Mouse (Mus musculus) limb, embryonic 11.5 days (tissue): ENCODE results near the gene Nfkbiz. TPM values are rescaled to one million over a fixed set of nuclear protein-coding genes. Genes with fewer than 3 reads are reported as not detected.
"Not testable (repeated sequence)": the region's sequence is repeated elsewhere in the genome, so short reads cannot be mapped to it uniquely, and the experiment has no call there.

Experiments
- ATAC-seq: fragments of 200-750 bp; cut with Nextera tagmentation; 2 replicates; pipeline ENCODE4 v1.8.0; 2017; ENCODE audit warnings: low read depth; ENCODE audit not compliant: insufficient number of reproducible peaks, low FRiP score, low TSS enrichment
- DNase-seq: peaks from one replicate; pipeline ENCODE4 v3.0.0-alpha.2; 2015; ENCODE audit warnings: low spot score
- H3K27ac ChIP-seq: fragments of 300-500 bp; sonication (generic); replicated peaks from 2 replicates; pipeline ENCODE4 v1.5.1; 2014; ENCODE audit warnings: low read depth, mild to moderate bottlenecking, low read length
- H3K27me3 ChIP-seq: fragments of 300-500 bp; sonication (generic); 2 replicates; pipeline ENCODE4 v1.6.1; 2014; ENCODE audit warnings: mild to moderate bottlenecking, low read length, mixed read lengths; ENCODE audit not compliant: control insufficient read depth, insufficient read depth
- H3K36me3 ChIP-seq: fragments of 300-500 bp; sonication (generic); 2 replicates; pipeline ENCODE4 v1.6.1; 2014; ENCODE audit warnings: mild to moderate bottlenecking, low read length, moderate library complexity, mixed read lengths; ENCODE audit not compliant: control insufficient read depth, insufficient read depth
- H3K4me1 ChIP-seq: fragments of 300-500 bp; sonication (generic); 2 replicates; pipeline ENCODE4 v1.6.1; 2014; ENCODE audit warnings: low read length, mixed read lengths; ENCODE audit not compliant: control insufficient read depth, insufficient read depth
- H3K4me2 ChIP-seq: fragments of 300-500 bp; sonication (generic); 2 replicates; pipeline ENCODE4 v1.6.1; 2014; ENCODE audit warnings: low read depth, mild to moderate bottlenecking, moderate library complexity; ENCODE audit not compliant: severe bottlenecking
- H3K4me3 ChIP-seq: fragments of 300-500 bp; sonication (generic); 2 replicates; pipeline ENCODE4 v1.5.1; 2014; ENCODE audit warnings: low read depth, low read length
- H3K9ac ChIP-seq: fragments of 300-500 bp; sonication (generic); 2 replicates; pipeline ENCODE4 v1.6.1; 2014; ENCODE audit warnings: mild to moderate bottlenecking, low read length
- H3K9me3 ChIP-seq: fragments of 300-500 bp; sonication (generic); 2 replicates; pipeline ENCODE4 v1.6.1; 2016; ENCODE audit warnings: low read length; ENCODE audit not compliant: control insufficient read depth
- WGBS: fragments of 180-500 bp; shearing (Covaris S2); extraction: QIAGEN DNeasy Blood & Tissue Kit; methylation state at CpG from one replicate; pipeline ENCODE4 v1.1.7; 2014; 5-methylcytosine and 5-hydroxymethylcytosine counted together
- polyA plus RNA-seq: library from polyadenylated mRNA; unstranded; fragments of >200 nt; fragmentation: Nextera tagmentation; extraction: Ambion mirVana; gene quantifications from 2 replicates; pipeline ENCODE4 v1.2.1, GENCODE M21; 2014

The Nfkbiz gene
- polyA plus RNA-seq, result 4.1 and 4.4 TPM in 2 replicates

DNA sequence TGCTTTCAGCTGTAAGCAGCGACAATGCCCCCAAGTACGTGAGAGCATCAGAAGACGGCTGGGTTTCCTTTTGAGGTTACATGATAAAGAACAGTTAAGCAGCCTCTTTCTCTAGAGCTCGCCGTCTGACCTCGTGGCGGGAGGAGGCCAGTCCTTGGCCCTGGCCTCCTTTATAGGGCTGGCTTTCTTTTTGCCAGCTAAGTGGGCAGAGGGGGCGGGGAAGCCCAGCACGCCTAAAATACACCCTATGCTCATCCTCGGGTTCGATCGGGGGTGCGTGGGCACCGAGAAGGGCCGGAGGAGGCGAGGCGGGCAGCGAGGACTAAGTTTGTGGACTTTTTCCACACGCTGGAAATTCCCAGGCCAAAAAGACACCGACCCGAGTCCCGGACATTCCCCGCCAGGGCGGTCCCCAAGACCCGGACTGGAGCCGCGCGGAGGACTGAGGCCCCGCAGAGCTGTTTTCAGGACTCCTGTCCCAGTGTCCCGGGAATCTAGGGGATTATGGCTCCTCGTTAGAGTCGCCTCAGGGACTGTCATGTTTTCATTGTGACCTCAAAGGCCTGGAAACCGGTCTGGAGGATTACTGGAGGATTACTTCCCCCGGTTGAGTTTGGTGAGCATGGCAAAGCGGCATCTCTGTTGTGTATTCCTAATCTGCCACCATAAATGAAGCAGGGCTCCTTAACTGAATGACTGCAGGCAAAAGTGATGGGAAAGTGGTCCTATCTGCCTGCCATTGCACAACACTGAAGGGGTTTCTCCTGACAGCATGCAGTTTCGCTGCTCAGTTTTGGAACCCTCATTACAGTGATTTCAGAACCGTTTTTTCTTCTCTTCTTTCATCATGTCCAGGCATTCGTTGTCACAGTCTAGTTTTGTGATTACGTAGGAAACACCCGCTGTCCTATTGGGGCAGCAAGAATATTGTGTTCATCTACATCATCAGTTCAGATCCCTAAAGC, at the start of gene Nfkbiz:
Gene Nfkbiz (minus strand): TSS at position 390 of the 965 bp plus-strand sequence.
- Histone ChIP-seq H3K27me3 (no peaks in the 10 kb centered on the region), H3K9me3 (no peaks in the 10 kb centered on the region), H3K27ac (0 out of 2 replicates have a peak within 1 kb of the TSS, but pooled peaks have one; percentile 47), H3K4me2 (peak within 1 kb of the TSS; percentile 56), H3K4me1 (no peaks in the 10 kb centered on the region), H3K9ac (peak within 1 kb of the TSS; percentile 85), H3K4me3 (peak within 1 kb of the TSS; percentile 61), H3K36me3 (no peaks in the 10 kb centered on the region)
- peak; percentile 91 for ATAC-seq
- WGBS, result under 1% methylated on average over 40 of the region's 40 CpGs
- peak; percentile 89 for DNase-seq

DNA sequence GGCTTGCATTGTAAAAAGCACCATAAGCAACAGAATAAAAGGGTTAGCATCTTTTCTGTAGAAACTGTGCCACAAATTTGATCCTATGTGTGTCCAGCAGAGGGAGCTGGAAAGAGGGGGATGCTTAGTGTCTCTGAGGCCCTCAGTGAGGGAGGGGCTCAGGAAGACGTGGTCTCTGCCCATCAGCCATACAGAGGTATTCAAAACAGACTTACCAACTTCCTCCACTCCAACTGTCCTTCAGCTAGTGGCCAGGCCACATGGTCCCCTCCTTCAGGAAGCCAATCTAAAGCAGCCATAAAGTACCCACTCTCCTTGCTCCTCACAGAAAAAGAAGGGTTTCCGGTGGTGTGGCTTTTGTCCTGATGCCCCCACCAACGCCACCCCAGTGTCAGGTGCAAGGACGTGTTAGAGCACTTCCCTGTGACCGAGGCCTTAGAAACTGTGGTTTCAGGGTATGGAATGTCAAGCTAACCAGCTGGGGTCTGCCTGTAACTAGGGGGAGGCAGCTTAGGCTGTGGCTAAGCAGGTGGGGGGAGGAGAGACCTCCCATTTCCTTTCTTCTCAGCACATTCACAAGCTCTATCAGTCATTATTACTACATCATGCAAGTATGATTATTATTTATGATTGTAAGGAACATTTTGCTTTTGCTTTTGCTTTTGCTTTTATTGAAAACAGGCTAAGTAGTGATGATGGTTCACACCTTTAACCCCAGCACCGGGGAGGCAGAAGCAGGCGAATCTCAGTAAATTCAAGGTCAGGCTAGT, 49.3 kb upstream of the Nfkbiz start:
- Histone ChIP-seq H3K27ac (no peak overlapping the region), H3K9ac (no peak overlapping the region), H3K4me2 (no peak overlapping the region), H3K36me3 (peaks cover 2% of the 10 kb centered on the region; the same call in 1 of the 2 replicates), H3K4me1 (no peaks in the 10 kb centered on the region), H3K4me3 (no peak overlapping the region), H3K27me3 (no peaks in the 10 kb centered on the region), H3K9me3 (no peaks in the 10 kb centered on the region)
- ATAC-seq (no peak), DNase-seq (no peak)
- 63% methylated on average over 7 of the region's 7 CpGs for WGBS

DNA sequence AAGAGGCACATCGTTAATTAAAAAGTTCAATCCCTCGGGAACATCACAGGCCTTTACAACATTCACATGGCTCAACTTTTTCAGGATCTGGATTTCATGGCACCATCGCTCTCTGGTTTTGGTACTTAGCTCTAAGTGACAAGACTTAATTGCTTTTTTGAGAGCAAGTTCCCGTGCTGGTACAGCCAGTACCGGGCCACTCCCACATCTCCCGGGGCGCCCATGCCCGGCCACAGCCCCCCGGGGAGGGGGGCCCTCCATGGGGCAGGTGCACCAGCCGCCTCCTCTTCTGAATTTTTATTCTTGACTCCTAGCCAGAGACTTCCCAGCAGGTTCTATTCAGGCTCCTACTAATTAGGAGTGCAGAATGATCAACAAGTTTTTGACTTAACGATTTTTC, 45.5 kb upstream of the Nfkbiz start:
- WGBS, result 82% methylated on average over 11 of the region's 11 CpGs
- DNase-seq (no peak), ATAC-seq (no peak)
- H3K4me2 ChIP-seq, result no peak overlapping the region
- H3K27ac ChIP-seq, result no peak overlapping the region
- H3K36me3 ChIP-seq, result peaks cover 2% of the 10 kb centered on the region; the same call in 1 of the 2 replicates
- no peak overlapping the region for H3K9ac ChIP-seq
- no peaks in the 10 kb centered on the region for H3K27me3 ChIP-seq
- no peaks in the 10 kb centered on the region for H3K4me1 ChIP-seq
- no peaks in the 10 kb centered on the region for H3K9me3 ChIP-seq
- H3K4me3 ChIP-seq, result no peak overlapping the region

DNA sequence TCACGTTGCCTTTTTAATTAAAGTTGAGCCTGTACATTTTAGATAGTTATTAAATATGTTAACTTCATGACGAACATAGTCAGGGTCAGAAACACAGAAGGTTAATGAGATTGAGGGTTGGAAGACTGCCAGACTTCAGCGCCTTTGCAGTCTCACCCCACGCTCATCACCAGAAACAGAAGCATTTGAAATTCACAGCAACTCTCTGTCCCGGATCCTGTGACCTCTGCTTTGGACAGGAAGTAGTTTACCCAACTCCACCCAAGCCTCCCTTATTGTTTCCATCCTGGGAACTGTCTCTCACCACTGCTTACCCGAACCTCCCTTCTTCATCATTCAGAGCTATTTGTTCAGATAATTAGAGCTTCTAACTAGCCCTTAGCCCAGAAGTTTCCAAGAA, 37.3 kb upstream of the Nfkbiz start:
- 78% methylated on average over 6 of the region's 6 CpGs for WGBS
- Histone ChIP-seq H3K4me2 (no peak overlapping the region), H3K4me1 (no peaks in the 10 kb centered on the region), H3K27ac (no peak overlapping the region), H3K4me3 (no peak overlapping the region), H3K9ac (no peak overlapping the region), H3K36me3 (no peaks in the 10 kb centered on the region; the same call in 1 of the 2 replicates), H3K27me3 (no peaks in the 10 kb centered on the region), H3K9me3 (no peaks in the 10 kb centered on the region)
- ATAC-seq, result no peak
- DNase-seq, result no peak

DNA sequence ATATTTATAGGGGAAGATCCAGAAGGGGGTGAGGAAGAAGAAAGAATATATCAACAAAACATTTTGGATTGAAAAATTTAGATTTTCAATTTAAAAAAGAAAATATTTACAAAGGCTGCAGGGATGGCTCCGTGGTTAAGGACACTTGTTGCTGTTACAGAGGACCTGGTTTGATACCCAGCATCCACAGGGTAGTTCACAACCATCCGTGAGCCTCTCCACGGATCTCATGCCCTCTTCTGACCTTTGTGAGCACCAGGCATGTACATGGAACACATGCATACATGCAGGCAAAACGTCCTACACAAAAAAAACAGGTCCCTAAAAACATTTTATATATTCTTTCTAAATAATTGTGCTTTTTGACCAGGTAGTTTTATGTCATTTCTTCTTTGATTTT, 25.1 kb upstream of the Nfkbiz start:
- Histone ChIP-seq H3K4me2 (no peak overlapping the region), H3K4me1 (no peaks in the 10 kb centered on the region), H3K4me3 (no peak overlapping the region), H3K36me3 (no peaks in the 10 kb centered on the region), H3K27me3 (no peaks in the 10 kb centered on the region), H3K27ac (no peak overlapping the region), H3K9me3 (no peaks in the 10 kb centered on the region), H3K9ac (no peak overlapping the region)
- no peak for DNase-seq
- WGBS, result 67% methylated on average over 4 of the region's 4 CpGs
- ATAC-seq, result no peak

DNA sequence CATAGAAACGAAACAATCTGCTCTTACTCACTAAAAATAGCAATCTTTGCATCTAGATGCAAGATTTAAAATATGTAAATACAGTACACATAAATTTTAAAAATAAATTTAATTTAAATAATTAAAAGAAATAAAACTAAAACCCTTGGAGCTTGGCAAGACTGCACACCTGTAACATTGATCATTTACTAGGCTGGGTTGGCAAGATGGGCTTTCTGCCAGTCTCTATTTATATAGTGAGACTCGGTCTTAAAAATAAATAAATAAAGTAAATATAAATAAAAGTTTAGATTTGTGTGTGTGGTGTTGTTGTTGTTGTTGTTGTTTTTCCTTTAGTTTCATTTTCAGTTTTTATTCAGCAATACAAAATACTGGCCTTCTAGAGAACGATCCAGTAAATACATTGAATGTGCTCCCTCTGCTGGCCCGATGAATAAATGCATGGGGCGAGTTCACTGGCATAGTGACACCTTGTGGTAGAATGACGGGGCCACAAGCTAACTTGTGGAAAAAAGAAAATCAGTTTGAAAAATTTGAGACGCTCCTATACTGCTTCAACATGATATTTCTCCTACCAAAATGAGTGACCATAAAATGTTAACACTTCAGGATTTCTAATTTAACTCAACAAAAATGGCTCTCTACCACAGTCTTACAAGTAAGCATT, 24.6 kb upstream of the Nfkbiz start:
- 31% methylated on average over 7 of the region's 7 CpGs for WGBS
- H3K4me3 ChIP-seq, result no peak overlapping the region
- H3K27me3 ChIP-seq, result no peaks in the 10 kb centered on the region
- no peaks in the 10 kb centered on the region for H3K9me3 ChIP-seq
- H3K36me3 ChIP-seq, result no peaks in the 10 kb centered on the region
- H3K27ac ChIP-seq, result no peak overlapping the region
- ATAC-seq (no peak), DNase-seq (peak; percentile 74)
- no peaks in the 10 kb centered on the region for H3K4me1 ChIP-seq
- no peak overlapping the region for H3K9ac ChIP-seq
- H3K4me2 ChIP-seq, result no peak overlapping the region

DNA sequence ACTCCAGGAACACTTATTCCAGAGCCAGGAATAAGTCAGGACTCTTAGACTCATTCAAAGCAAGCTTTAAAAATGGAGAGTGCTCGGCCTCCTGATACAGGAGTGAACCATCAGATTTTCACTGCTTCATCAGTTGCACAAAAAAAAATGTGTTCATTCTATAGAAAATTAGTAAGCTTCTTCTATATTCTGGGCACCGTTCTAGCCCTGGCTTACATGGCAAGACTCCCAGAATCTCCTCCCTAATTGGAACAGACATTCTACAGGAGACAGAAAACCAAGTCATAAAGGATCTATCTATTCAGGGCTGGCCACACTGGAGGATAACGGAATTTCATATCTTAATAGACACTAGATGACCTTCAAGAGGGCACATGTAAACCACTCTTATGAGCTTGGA, 22.4 kb upstream of the Nfkbiz start:
- WGBS, result 91% methylated on average over 3 of the region's 3 CpGs
- no peak overlapping the region for H3K4me2 ChIP-seq

DNA sequence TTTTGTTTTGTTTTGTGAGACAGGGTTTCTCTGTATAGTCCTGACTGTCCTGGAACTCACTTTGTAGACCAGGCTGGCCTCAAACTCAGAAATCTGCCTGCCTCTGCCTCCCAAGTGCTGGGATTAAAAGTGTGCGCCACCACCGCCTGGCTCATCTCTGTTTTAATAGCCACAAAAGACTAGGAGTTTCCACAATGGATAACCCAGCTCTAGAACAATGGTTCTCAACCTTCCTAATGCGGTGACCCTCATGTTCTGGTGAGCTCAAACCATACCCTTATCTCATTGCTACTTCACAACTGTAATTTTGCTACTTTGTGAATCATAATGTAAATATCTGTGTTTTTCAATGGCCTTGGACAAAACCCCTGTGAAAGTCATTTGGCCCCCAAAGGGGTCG, 20.7 kb upstream of the Nfkbiz start:
- DNase-seq, H3K4me3 ChIP-seq, ATAC-seq, H3K27me3 ChIP-seq, H3K9me3 ChIP-seq, H3K4me1 ChIP-seq, H3K4me2 ChIP-seq, H3K27ac ChIP-seq, H3K36me3 ChIP-seq, H3K9ac ChIP-seq: not testable (repeated sequence)
- WGBS, result 96% methylated on average over 4 of the region's 4 CpGs

More for the DNA sequence above, 22.4 kb upstream of the Nfkbiz start:
- no peaks in the 10 kb centered on the region for H3K4me1 ChIP-seq
- no peaks in the 10 kb centered on the region for H3K36me3 ChIP-seq
- no peaks in the 10 kb centered on the region for H3K9me3 ChIP-seq
- no peaks in the 10 kb centered on the region for H3K27me3 ChIP-seq
- no peak overlapping the region for H3K4me3 ChIP-seq
- ATAC-seq (no peak), DNase-seq (no peak)
- H3K9ac ChIP-seq, result no peak overlapping the region
- no peak overlapping the region for H3K27ac ChIP-seq
